Mouse (Mus musculus): ENCODE data around the gene Gm49510. TPM values are rescaled to one million over a fixed set of nuclear protein-coding genes. Genes with fewer than 3 reads are reported as not detected.

Gene Gm49510
- polyA plus RNA-seq, 3 experiments from 2014 or later = not detected

DNA sequence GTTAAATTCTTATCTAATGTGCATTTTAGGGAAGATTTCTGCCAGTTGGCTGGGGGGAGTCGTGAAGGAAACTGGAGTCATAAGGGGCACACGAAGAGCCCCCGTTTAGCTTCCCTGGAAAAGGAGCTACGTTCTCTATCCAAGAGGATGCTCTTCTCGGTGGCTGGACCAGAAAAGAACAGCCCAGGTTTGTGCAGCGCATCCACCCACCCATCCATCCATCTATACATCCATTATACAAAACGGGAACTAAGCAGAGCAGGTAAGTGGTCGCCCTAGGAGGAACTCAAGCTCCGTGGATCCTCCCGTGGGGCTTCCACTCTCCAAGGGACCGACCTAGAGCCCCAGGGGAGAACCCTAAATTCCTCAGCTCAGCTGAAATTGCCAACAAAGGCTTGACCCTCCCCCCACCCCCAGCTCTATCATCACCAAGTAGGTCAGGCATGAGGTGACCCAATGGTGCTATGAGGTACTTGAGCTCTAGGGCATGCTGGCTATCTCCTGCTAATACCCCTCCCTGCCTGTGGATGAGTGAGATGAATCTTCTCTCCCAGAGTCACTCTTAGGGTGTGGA, 48.8 kb downstream of the Gm49510 start:
- ATAC-seq = no peak

DNA sequence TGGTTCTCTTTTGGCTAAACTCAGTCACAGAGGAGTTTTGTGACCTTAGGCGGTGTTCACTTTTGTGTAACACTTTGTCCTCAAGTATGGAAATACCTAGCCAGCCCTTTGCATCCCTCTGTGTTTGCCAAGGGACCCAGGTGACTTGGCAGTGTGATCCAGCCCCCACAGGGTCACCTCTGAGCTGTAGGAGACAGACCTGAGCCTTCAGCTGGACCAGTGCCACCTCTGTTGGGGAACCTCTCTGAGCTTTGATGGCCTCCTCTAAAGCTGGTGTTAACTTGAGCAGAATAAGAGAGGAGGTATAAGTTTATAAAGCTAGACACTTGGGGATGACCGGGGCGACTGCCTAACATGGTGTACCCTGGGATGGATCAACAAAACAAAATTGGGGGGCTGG, 49.4 kb downstream of the Gm49510 start:
- ATAC-seq = no peak

DNA sequence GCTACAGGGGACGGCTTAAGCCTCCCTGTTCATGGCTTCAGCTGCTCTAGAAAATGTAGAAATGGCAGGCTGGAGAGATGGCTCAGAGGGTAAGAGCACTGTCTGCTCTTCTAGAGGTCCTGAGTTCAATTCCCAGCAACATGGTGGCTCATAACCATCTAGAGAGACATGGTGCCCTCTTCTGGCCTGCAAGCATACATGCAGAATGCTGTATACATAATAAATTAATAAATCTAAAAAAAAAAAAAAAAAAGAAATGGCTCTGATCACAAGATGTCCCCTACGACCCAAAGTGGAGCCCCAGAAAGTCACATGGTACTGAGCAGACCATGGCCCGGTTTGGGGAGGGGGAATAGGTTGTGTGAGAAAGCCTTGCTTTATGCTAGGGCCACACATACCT, 56.2 kb downstream of the Gm49510 start:
- ATAC-seq = no peak

DNA sequence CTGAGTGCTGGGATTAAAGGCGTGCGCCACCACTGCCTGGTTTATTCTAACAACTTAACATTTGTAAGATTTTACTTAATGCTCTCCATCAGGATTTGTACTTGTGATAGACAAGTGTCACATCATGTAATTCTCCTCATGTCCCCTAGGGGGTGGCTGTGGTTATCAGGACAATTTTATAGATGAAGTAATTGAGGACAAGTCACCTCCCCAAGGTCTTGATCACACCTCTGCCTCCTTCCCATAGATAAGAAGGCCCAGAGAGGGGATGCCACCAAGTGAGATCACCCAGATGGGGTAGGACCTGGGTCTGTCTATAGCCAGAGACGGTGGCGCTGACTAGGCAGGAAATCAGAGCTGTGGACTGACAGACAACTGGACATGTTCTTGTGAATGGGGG, 56.9 kb downstream of the Gm49510 start:
- ATAC-seq = no peak

DNA sequence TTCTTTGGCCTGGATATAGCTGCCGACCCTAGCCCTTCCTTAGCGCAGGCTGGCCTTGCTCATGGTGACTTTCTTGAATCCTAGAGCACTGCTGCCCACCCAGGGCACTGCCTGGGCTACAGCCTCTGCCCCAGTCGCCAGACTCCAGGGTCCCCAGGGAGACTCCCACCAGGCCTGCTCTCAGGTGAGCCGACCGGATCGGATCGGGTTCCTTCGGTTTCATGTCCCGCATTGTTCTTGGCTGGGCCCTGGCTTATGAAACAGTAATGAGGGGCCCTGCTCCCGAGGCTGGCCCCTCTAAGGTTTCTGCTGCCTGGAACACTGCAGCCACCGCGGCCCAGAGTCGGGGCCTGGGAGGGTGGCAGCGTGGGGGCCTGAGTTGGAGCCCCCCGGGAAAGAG, 57.6 kb downstream of the Gm49510 start:
- ATAC-seq = no peak

DNA sequence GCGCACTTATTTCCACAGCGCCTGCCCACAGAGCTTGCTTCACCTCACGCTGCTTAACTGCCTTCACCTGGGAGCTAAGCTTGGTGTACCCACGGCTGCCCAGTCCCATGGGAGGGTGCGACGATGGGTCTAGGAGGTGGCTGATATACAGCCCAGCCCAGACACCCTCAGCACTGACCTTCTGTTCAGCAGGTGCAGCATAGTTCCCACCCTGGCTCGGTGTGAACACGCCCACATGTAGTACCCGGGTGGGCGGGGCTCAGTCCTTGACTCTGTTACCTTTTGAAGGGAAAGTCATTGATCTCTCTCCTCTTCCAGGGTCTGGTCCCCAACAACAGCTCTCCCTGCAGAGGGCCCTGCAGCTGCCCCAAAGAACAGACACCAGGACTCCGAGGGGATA, 60.1 kb downstream of the Gm49510 start:
- no peak for ATAC-seq

DNA sequence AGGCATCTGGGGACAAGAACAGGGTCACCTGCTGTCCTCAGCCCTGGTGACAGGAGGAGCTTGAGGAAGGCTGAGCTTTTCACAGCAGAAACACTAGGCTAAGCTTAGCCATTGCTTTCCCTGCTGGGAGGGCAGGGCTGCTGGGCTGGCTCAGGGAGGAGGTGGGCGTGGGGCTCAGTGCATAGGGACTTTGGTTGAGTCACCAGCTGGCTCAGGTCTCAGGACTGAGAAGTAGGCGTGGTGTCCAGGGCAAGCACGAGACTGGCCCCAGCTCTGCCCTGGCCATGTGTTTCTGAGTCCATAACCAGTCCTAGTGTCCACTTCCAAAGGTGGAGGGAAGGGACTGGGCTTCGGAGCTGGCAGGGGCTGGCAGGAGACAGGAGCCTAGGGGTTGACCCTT, 60.6 kb downstream of the Gm49510 start:
- ATAC-seq = no peak

DNA sequence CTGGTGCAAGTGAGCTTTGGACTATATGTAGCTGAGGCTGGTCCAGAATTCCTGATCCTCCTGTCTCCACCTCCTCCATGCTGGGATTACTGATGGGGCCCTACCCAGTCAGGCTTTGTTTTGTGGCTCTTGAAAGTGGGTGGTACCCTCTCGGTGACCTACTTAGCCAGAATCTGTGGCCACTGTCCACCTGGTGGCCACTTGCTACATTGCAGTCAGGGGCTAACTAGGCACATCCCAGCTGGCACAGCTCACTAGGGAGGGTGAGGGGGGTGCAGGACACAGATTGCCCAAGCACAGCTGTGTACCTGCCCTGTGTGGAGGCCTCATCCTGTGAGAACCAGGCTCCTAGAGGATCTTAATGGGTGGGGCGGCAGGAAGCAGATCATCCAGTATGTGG, 63.4 kb downstream of the Gm49510 start:
- no peak for ATAC-seq

Other genes starting within 250 kb of the Gm49510 start
- under 1 TPM in 1 of 3 experiments, not detected in 2; 0.05 TPM for gene Elfn2, start 180.9 kb upstream of the Gm49510 start, polyA plus RNA-seq (2017; shearing (Covaris generic))
- gene Mfng, start 126.2 kb upstream of the Gm49510 start, polyA plus RNA-seq (2017; shearing (Covaris generic)) = 10 to 100 TPM; 45.8 to 70.7 (median 62.8) TPM
- gene Card10, start 96.6 kb upstream of the Gm49510 start, polyA plus RNA-seq (2017; shearing (Covaris generic)) = under 1 TPM; 0.15 to 0.26 (median 0.19) TPM
- gene Cdc42ep1, start 57.0 kb upstream of the Gm49510 start, polyA plus RNA-seq (2017; shearing (Covaris generic)) = not detected
- gene Lgals2, start 44.1 kb upstream of the Gm49510 start, polyA plus RNA-seq (2017; shearing (Covaris generic)) = not detected
- 10 to 100 TPM; 11.9 to 22.5 (median 16.1) TPM for gene Gga1, start 22.5 kb upstream of the Gm49510 start, polyA plus RNA-seq (2017; shearing (Covaris generic))
- 10 to 100 TPM; 49.5 to 72.6 (median 52.6) TPM for gene Sh3bp1, start 101 bp downstream of the Gm49510 start, polyA plus RNA-seq (2017; shearing (Covaris generic))
- 1 to 10 TPM in 2 of 3 experiments, under 1 TPM in 1; 0.94 to 3.8 (median 3.3) TPM for gene Pdxp, start 14.3 kb downstream of the Gm49510 start, polyA plus RNA-seq (2017; shearing (Covaris generic))
- gene Lgals1, start 27.1 kb downstream of the Gm49510 start, polyA plus RNA-seq (2017; shearing (Covaris generic)) = 1,000 to 10,000 TPM in 1 of 3 experiments, 100 to 1,000 TPM in 2; 309 to 2,729 (median 443) TPM
- 10 to 100 TPM; 38.8 to 53.8 (median 51.1) TPM for gene Nol12, start 35.3 kb downstream of the Gm49510 start, polyA plus RNA-seq (2017; shearing (Covaris generic))
- 10 to 100 TPM; 14.8 to 27.1 (median 20.3) TPM for gene Triobp, start 48.1 kb downstream of the Gm49510 start, polyA plus RNA-seq (2017; shearing (Covaris generic))
- gene H1f0, start 128.8 kb downstream of the Gm49510 start, polyA plus RNA-seq (2017; shearing (Covaris generic)) = 10 to 100 TPM; 31.0 to 52.3 (median 36.9) TPM
- not detected for gene Galr3, start 142.2 kb downstream of the Gm49510 start, polyA plus RNA-seq (2017; shearing (Covaris generic))
- gene Ankrd54, start 163.2 kb downstream of the Gm49510 start, polyA plus RNA-seq (2017; shearing (Covaris generic)) = 10 to 100 TPM in 1 of 3 experiments, 1 to 10 TPM in 2; 5.5 to 10.8 (median 9.2) TPM
- gene Eif3l, start 175.5 kb downstream of the Gm49510 start, polyA plus RNA-seq (2017; shearing (Covaris generic)) = 100 to 1,000 TPM; 224 to 286 (median 240) TPM
- 10 to 100 TPM in 2 of 3 experiments, 1 to 10 TPM in 1; 7.0 to 20.8 (median 13.3) TPM for gene Micall1, start 209.2 kb downstream of the Gm49510 start, polyA plus RNA-seq (2017; shearing (Covaris generic))
- gene Polr2f, start 241.3 kb downstream of the Gm49510 start, polyA plus RNA-seq (2017; shearing (Covaris generic)) = 100 to 1,000 TPM; 109 to 122 (median 116) TPM
- 1 to 10 TPM; 5.4 to 7.1 (median 5.9) TPM for gene 1700088E04Rik, start 241.6 kb downstream of the Gm49510 start, polyA plus RNA-seq (2017; shearing (Covaris generic))

Measured in inflammation-experienced regulatory T-cells, adult 6 months (primary cell).